Mouse (Mus musculus) E14TG2a.4 (cell line): Measurements from ENCODE around the gene Ror1.

ENCODE experiments used
- H3K27me3 ChIP-seq: 2 replicates; pipeline ENCODE4 v1.6.1; 2014; ENCODE audit warnings: low read length, control low read depth; ENCODE audit not compliant: insufficient read depth
- H3K36me3 ChIP-seq: 2 replicates; pipeline ENCODE4 v1.6.1; 2014; ENCODE audit warnings: low read length, control low read depth; ENCODE audit not compliant: insufficient read depth
- H3K4me1 ChIP-seq: replicated peaks from 2 replicates; pipeline ENCODE4 v1.6.1; 2014; ENCODE audit warnings: low read depth, low read length, control low read depth
- H3K4me3 ChIP-seq: replicated peaks from 2 replicates; pipeline ENCODE4 v1.5.1; 2014; ENCODE audit warnings: mild to moderate bottlenecking, low read length
- H3K9me3 ChIP-seq: 2 replicates; pipeline ENCODE4 v1.6.1; 2014; ENCODE audit warnings: low read length, control low read depth
- CTCF ChIP-seq: conservative IDR thresholded peaks from 2 replicates; pipeline ENCODE4 v1.5.1; 2014; ENCODE audit warnings: low read length
- NANOG ChIP-seq: IDR thresholded peaks from 2 replicates; pipeline ENCODE4 v1.6.1; 2014; ENCODE audit warnings: borderline replicate concordance, low read length, mixed read lengths
- POU5F1 ChIP-seq: IDR thresholded peaks from 2 replicates; pipeline ENCODE4 v1.6.1; 2014; ENCODE audit warnings: low read length, borderline replicate concordance

Gene Ror1

DNA sequence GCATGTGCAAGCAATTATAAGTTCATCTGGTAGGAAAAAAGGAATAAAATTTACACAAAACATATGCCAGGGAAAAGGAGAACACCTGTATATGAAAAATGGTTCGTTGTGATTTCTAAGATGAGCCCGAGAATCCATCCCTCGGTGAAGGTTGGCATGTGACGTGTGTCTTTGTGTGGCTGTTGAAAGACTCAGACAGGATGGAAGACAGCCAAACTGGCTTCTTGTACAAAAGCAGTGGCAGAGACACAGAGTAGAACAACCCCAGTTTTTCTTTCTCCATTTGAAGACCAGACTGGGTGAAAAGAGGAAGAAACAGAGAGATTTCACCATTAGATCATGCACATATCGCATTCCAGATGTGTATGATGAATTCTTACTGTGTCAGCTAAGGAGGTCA lies 62.8 kb downstream of the Ror1 start:
- no peak for TF ChIP-seq POU5F1
- TF ChIP-seq NANOG = no peak
- Histone ChIP-seq H3K4me3 (no peak overlapping the region), H3K4me1 (no peaks in the 10 kb centered on the region), H3K27me3 (no peaks in the 10 kb centered on the region), H3K36me3 (no peaks in the 10 kb centered on the region), H3K9me3 (no peaks in the 10 kb centered on the region)

GRCm38 (mm10) chr4:100160156-100160555 lies 64.6 kb downstream of the Ror1 start:
- Histone ChIP-seq H3K9me3 (no peaks in the 10 kb centered on the region), H3K4me1 (no peaks in the 10 kb centered on the region), H3K4me3 (no peak overlapping the region), H3K27me3 (no peaks in the 10 kb centered on the region), H3K36me3 (no peaks in the 10 kb centered on the region)
- TF ChIP-seq CTCF (no peak), NANOG (no peak), POU5F1 (no peak)

DNA sequence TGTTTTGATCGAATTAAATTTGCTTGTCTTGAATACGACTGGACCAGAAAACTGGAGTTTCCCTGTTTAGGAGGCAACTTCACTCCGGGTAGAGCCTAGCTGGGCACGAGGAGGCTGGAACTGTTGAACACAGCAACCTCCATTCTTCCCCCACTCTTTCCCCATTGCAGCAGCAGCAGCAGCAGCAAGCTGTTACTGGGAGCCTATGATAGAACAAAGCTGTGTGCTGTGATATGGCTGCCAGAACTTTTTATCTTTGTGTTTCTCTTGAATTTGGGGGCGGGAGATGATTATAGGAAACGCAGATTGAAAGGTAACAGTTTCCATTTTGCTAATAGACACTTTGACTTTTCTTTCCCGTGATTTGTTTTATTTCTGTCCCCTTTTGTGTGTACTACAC lies 70.2 kb downstream of the Ror1 start:
- H3K4me3 ChIP-seq = no peak overlapping the region
- no peaks in the 10 kb centered on the region for H3K27me3 ChIP-seq
- TF ChIP-seq CTCF = no peak
- TF ChIP-seq NANOG = no peak
- TF ChIP-seq POU5F1 = no peak
- H3K4me1 ChIP-seq = peaks cover 9% of the 10 kb centered on the region
- H3K36me3 ChIP-seq = no peaks in the 10 kb centered on the region
- H3K9me3 ChIP-seq = no peaks in the 10 kb centered on the region

DNA sequence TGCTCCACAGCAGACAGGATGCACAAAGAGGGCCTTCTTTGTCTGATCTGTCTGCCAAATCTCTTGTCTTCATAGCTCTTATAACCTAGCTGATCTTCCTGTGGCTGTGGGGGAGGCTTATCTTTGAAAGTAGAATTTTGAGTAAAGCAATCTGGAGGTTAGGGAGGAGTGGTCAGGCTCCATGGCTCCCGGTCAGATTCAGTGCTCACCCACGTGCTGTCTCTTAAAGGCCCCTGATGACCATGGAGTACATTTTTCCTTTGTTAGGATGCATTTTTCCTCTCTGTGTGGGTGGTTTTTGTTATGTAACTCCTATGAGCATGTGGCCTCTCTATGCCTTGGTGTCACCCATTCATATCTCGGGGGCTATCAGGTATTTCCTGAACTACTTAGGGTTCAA lies 71.3 kb downstream of the Ror1 start:
- Histone ChIP-seq H3K9me3 (no peaks in the 10 kb centered on the region), H3K27me3 (no peaks in the 10 kb centered on the region), H3K4me3 (no peak overlapping the region), H3K4me1 (peaks cover 9% of the 10 kb centered on the region), H3K36me3 (no peaks in the 10 kb centered on the region)
- no peak for TF ChIP-seq CTCF
- no peak for TF ChIP-seq POU5F1
- TF ChIP-seq NANOG = no peak

DNA sequence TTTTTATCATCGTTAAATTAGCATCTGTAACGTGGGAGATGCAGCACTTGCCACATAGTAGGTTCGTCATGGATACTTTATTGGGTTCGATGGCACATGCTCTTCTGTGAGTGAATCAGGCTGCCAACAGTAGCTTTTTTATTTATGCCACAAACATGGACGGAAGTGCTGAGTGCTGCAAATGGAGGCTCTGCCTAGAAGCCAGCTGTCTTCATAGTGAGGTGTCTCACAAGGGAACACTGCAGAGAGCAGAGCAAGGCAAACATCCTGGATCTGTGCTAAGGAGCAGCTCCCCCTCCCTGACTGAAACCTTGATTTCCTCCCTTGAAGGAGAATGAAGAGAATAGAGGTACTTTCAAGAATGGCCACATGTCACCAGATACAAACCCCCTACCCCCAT lies 74.1 kb downstream of the Ror1 start:
- Histone ChIP-seq H3K4me1 (peaks cover 9% of the 10 kb centered on the region), H3K9me3 (no peaks in the 10 kb centered on the region), H3K27me3 (no peaks in the 10 kb centered on the region), H3K36me3 (no peaks in the 10 kb centered on the region), H3K4me3 (no peak overlapping the region)
- no peak for TF ChIP-seq NANOG
- no peak for TF ChIP-seq CTCF
- no peak for TF ChIP-seq POU5F1

DNA sequence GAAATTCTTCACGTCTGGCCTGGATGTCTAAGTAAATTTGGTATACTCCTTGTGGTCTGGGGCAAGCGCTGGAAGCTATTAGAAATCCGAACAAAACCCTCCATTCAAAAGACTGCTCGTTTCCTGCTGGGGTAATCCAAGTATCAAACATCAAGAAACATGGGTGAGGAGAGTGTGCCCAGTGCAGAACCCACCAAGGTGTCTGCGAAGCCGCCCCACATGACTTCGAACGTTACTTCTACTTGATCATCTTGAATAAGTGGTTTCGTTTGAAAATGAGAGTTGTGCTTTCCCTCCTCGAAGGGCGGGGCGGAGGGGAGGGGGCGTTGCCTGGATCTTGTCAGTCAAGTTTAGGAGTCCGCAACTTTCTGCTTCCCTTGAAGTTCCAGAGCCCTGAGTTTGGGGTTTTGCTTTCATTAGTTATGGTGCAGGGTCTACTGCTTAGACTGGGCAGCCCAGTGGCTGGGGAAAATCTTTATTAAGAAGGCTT lies 74.6 kb downstream of the Ror1 start:
- no peak for TF ChIP-seq POU5F1
- Histone ChIP-seq H3K4me3 (no peak overlapping the region), H3K9me3 (no peaks in the 10 kb centered on the region), H3K4me1 (peaks cover 9% of the 10 kb centered on the region), H3K27me3 (no peaks in the 10 kb centered on the region), H3K36me3 (no peaks in the 10 kb centered on the region)

DNA sequence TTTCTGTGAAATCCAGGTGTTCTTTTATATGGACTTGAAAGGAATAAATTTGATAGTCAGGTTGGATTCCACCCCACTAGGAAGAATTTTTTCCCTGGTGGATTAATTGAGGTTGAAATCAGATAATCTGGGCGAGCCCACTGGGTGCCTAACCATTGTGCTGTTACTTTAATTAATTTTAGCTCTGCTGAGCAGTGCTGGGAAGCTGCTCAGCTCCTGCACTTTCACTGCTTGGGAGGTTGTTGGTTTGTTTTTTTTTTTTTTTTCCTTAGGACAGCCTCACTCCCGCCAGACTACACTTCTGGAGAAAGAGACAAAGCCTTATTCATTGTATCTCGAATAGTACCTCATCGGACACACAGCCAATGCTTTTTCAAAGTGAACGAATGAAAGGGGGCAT lies 75.2 kb downstream of the Ror1 start:
- no peak for TF ChIP-seq CTCF
- TF ChIP-seq POU5F1 = no peak
- no peak for TF ChIP-seq NANOG
- H3K4me1 ChIP-seq = peaks cover 9% of the 10 kb centered on the region
- no peaks in the 10 kb centered on the region for H3K27me3 ChIP-seq
- H3K4me3 ChIP-seq = no peak overlapping the region
- no peaks in the 10 kb centered on the region for H3K9me3 ChIP-seq
- no peaks in the 10 kb centered on the region for H3K36me3 ChIP-seq

DNA sequence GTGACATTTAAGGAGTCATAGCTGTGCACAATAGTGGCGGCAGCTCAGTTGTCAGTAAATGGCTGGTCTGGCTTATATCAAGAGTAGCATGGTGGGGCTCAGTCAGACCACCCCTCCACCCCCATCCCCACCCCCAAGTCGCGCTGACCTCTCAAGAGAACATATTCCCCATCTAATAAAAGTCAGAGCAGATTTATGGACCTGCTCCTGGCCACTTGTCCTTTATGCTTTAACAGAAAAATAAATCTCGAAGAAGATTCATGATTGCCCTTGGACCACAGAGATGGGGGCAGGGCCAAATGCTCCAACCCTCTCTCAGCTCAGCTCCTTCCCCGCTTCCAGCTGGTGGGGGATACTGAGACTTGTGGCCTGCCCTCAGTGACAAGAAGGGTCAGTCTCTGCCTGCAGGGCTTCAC lies 75.9 kb downstream of the Ror1 start:
- Histone ChIP-seq H3K4me1 (peaks cover 9% of the 10 kb centered on the region), H3K9me3 (no peaks in the 10 kb centered on the region), H3K27me3 (no peaks in the 10 kb centered on the region), H3K36me3 (no peaks in the 10 kb centered on the region), H3K4me3 (no peak overlapping the region)
- TF ChIP-seq POU5F1 (no peak), NANOG (no peak), CTCF (no peak)

DNA sequence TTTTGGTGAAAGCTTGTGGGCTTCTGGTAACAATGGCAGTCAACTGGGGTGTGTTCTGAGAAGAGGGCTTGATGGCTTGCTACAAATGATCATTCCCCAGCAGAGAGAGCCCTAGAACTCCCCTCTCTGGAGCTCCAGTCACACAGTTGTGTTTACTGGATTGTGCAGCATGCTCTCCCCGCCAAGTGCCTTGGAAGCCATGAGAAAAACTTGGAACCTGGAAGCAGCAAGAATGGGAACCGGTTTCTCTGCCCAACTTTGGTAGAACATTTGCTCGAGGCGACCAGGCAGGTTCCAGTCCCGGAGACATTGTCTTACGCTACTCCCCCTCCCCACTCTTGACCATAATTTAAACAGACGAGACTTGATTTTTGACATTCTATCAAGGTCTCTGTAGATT lies 80.0 kb downstream of the Ror1 start:
- Histone ChIP-seq H3K4me1 (no peaks in the 10 kb centered on the region), H3K9me3 (no peaks in the 10 kb centered on the region), H3K27me3 (no peaks in the 10 kb centered on the region), H3K4me3 (no peak overlapping the region), H3K36me3 (no peaks in the 10 kb centered on the region)
- TF ChIP-seq POU5F1 (no peak), NANOG (no peak), CTCF (no peak)

DNA sequence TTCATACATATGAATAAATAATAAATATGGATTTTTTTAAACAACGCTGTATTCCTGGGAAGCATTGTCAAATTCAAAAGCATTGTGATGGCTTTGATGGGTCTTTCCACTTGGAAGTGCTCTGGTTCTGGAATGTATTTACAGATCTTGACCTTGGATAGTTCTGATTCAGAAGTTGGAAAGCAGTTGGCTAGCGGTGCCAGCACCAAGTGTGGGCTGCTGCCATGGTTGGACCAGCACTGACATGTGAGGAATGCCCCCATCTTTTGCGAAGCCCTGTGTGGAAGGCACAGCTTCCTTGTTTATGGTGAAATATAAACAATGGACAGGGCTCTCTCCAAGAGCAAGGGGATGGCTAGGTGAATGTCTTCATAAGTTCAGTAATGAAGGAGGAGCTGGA lies 82.7 kb downstream of the Ror1 start:
- TF ChIP-seq POU5F1 = no peak
- Histone ChIP-seq H3K27me3 (no peaks in the 10 kb centered on the region), H3K9me3 (no peaks in the 10 kb centered on the region), H3K4me3 (no peak overlapping the region), H3K36me3 (no peaks in the 10 kb centered on the region), H3K4me1 (no peaks in the 10 kb centered on the region)
